Mouse (Mus musculus) liver, adult (tissue): Measurements from ENCODE around the gene Mapk10.

Experiments used
- GATA4 ChIP-seq: IDR thresholded peaks from 2 replicates; pipeline ENCODE4 v1.6.1; 2014; ENCODE audit warnings: mild to moderate bottlenecking, low read length; ENCODE audit not compliant: insufficient replicate concordance

Mapk10 gene

DNA sequence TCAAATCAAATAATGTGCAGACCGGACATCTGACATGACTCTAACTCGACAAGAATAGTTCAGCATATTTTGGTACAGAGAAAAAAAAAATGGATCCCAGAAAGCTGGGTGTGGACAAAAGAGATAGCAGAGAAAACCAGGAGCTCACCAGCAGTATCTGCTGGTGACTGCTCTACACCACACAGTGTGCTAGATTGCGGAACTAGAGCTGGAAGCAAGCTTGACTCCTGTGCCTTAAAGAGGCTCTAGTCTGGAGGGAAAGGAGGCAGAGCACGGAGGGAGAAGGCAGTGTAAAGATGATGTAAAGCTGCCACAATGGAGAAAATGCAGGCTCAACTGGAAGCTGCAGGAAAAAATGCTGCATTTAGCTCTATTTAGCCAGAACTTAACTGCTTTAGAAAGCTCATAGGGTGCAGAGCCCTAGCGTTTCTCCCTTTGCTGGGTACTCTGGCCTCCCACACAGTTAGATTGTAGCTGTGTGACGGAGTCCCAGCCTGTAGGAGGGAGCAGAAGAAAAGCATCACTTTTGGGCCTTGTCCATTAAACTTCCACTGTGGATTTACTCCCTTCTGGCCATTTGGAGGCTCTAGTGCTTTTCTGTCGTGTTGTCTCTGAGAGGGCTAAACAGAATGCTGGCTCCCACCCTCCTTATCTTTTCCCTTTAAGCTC lies 188.5 kb downstream of the Mapk10 start:
- TF ChIP-seq GATA4: no peak

DNA sequence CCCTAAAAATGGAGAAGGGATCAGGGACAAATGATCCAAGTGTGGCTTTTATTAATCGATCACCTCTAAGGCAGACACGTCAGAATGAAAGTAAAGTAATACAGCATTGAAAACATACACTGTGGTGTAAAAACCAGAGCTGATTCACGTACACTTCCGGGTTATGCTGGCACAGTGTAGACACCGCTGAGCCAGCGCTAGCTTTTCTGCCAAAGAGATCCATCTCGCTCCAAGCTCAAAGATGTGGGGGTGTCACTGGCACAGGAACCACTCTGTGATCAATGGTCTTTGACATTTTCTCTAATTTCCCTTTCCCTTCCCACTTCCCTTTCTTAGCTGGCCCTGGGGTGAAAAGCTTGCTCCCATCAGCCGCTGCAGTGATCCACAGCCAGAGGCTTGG lies 189.7 kb downstream of the Mapk10 start:
- TF ChIP-seq GATA4: no peak

DNA sequence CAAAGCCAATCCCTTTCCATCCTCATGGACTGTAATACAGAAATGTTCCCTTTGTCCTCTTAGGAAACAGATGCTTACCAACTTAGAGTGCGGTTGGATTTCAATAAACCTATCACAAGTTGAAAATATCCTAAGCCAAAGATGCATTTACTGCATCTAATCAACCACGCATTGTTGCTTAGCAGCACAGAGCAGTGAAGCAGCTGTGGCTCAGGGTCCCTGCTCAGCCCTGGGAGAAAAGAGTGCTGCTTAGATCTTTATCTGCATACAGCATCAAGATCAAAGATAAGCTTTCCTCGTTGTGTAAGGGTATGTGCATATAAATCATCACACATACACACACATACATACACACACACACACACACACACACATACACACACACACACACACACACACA lies 190.2 kb downstream of the Mapk10 start:
- no peak for TF ChIP-seq GATA4

DNA sequence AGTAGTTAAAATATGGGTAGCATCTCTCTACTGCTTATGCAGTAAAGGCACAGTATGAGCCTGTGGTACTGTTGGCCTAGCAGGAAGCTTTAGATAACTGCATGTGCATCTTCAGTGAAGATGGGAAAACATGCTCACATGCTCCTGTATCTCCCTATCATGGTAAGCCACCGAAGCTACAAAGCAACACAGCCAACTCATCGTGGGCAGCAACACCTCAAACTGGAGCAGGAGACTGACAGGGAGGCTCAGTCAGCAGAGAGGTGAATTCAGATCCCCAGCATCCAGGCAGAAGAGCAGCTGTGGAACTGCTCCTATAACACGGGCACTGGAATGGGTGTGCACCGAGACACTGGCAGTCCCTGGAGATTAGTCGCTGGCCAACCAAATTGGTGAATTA lies 191.0 kb downstream of the Mapk10 start:
- no peak for TF ChIP-seq GATA4

DNA sequence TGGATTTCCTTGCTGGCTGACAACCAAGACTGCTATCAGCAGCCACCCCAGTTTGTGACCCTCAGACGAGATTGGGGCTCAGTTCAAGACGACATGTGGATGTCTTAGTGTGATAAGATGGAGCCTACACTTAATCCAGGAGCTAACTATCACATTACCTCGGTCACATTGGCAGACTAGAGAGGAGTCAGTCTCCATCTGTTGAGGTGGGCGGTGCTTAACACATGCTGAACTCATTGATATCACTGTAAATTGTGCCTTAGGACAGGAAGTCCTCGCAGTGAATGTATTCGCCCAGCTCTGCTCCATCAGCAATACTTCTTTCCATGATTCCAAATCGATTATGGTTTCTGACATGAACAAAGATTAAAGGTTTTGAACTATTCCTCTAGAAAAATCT lies 193.5 kb downstream of the Mapk10 start:
- no peak for TF ChIP-seq GATA4

DNA sequence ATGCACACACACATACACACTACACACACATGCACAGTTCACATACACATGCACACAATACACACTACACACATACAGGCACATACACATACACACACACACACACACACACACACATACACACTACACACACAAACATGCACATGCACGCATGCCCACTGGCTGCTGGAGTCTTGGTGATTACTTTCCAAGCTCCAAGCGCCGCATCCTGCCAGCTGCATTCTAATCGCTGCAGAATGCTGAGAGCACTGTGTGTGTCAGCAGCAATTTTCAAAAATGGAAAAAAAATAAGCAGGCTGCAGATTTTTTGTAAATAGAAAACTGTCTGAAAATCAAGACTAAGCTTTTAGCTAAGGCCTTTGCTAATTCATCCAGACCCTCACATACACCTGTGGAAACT lies 196.8 kb downstream of the Mapk10 start:
- no peak for TF ChIP-seq GATA4

DNA sequence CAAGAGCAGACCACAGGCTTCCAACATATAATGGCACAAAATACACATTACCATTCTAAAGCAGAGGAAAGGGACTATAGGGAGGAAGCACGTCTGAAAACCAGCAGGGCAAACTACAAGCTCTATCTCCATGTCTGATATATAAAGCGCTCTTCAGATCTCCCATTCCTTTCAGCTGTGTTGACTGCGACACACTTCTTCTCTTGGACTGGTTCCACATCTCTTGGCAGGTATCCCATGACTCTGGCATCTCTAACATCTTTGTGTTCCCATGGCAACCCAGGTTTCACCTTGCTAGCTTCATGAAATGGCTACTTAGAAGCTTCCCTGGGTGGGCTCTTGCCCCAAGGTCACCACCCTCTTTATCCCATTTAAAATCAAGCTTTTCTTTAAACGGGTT lies 202.2 kb downstream of the Mapk10 start:
- no peak for TF ChIP-seq GATA4

DNA sequence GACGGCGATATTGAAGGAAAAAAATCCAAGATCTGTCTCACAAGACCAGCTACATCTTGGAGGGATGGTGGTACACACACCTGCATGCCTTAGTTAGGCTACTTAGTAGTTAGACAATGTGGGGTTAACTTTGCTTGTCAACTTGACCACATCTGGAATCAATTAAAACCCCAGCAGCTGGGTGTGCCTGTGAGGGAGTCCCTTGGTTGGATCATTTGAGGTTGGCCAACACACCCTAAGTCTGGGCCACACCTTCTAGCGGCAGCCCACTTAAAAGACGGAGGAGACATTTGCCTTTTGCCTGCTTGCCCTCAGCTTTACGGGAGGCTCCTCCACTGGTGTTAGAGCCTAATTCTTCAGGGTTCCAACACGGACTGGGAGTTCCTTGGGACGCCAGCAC lies 209.0 kb downstream of the Mapk10 start:
- no peak for TF ChIP-seq GATA4

DNA sequence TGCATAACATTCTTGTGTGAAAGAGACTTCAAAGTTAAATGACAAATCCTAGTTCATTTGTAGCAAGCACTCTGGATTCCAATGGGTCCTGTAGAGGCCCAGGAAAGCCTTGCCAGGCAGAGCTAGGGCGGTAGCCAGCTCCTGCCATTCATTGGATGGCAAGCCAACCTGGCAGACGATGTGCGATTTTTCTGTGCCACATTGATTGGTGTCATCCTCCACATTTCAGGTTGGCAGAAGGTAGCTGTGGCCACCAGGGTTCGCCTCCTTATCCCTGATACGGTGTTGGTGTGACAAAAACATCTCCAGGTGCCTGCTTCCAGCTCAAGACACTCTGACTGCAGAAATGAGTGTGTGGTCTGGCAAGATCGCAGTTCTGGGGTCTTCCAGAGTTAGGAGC lies 210.6 kb downstream of the Mapk10 start:
- no peak for TF ChIP-seq GATA4

DNA sequence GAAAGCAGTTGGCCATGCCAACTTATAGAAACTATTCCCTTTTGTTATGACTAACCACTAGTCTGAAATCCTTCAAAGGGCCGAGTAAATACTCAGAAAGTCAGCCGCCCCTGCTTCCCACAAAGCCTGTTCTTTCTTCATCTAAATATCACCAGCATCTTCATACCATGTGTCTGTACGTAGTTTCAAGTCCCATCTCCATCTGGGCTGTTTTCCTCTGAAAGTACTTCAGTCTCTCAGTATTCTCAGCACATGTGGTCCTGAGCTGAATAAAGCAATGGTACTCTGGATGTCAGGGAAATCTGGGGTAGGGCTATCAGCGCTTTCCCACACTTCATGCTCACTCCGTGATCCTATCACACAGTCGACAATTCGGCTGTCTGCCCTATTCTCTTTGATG lies 212.6 kb downstream of the Mapk10 start:
- TF ChIP-seq GATA4: no peak

DNA sequence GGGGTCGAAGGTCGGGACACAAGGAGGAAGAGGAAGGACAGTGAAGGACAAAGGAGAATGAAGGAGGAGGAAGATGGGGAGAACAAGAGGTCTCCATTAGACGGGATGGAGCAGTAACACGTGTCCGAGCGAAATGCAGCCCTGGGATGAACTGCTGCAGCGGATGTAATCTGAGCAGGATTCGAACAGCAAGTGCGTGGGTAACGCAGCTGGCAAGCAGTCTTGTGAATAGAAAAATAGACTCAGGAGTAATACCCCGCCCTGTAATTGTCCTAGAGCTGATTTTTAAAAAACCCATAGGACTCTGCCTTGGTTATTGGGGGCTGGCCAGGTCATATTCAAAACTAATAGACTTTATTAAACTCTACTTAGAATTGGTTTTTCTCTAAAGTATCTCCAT lies 213.2 kb downstream of the Mapk10 start:
- no peak for TF ChIP-seq GATA4

DNA sequence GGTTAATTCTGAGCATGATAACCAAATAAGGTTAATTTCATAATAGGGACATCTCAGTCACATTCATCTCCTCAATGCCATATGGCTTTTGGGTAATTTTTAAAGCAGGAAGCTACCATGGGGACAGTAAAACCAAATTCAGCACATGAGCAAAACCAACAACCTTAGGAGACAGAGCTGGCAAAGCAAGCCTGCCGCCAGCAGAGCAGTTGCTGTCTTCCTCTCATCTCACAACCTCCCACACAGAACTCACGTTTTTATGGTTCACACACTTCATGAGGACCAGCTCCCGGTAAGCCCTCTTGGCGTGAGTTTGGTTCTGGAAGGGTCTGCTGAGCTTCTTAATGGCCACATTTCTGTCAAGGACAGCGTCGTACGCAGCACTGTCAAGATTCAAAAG lies 214.8 kb downstream of the Mapk10 start:
- no peak for TF ChIP-seq GATA4

DNA sequence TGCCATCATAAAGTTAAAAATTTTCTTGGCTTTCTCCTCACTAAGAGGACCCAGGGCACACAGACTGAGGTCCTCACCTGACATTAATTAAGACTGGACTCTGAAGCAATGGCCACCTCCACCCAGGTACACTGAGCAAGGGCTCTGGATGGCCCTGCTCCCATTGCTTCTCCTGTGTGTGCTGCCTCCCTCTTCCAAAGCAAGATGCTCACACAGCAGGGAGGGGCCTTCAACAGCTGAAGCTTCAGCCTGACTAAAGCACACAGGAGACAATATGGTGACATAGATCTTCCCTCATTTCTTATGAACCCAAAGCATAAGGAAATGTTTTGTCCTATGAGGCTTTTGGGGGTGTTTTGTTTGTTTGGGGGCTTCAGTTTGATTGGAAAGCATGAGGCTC lies 215.2 kb downstream of the Mapk10 start:
- no peak for TF ChIP-seq GATA4

DNA sequence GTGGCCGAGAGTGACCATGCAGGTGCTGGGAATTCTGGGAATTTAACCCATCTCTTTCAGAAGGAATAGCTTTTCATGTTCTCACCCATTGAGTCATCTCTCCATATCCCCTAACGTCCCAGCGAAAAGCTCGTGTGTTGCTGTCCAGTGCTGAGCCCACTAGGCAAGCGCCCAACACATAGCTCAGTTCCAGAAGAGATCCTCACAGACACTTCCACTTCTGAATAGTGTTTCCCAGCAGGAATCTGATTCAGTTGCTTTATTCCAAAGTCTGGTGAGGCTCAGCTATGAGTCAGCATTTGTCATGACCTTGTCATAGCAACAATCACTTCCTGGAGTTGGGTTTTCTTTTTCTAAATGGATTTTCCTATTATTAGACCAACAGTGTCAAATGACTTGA lies 217.2 kb downstream of the Mapk10 start:
- TF ChIP-seq GATA4: no peak

DNA sequence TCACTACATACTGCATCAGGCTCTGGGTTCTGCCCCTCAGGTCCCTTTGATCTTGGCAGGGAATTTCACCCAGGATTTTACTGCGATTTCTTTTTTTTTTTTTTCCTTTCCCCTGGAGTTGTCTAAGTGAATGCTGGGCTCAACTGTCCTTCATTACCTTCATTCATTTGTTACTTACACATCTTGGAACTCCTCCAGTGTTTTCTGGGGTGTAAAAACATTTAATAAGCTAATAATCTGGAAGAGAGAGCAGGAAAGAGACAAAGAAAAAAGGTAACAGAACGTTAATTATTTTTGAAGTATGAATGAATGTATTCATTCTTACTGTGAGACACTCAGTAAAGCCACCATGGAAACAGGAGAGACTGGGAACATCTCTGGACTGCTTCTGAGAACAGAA lies 219.4 kb downstream of the Mapk10 start:
- no peak for TF ChIP-seq GATA4

DNA sequence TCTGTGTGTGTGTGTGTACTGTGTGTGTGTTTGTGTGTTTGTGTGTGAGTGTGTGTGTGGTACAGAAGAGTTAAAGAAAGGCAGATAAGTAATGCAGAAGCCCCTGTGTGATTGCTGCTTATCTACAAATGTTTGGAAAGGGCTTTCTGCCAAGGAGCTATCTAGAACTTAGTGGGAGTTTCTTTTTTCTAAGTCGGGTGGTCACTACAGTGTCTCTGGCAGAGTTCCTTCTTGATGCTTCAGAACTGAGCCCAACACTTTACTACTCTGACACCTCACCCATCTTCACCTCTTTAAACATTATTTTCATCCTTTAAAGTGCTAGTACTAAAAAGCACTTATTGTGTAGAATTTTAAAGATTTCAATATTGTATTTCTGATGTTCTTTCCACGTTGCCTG lies 232.8 kb downstream of the Mapk10 start:
- no peak for TF ChIP-seq GATA4

DNA sequence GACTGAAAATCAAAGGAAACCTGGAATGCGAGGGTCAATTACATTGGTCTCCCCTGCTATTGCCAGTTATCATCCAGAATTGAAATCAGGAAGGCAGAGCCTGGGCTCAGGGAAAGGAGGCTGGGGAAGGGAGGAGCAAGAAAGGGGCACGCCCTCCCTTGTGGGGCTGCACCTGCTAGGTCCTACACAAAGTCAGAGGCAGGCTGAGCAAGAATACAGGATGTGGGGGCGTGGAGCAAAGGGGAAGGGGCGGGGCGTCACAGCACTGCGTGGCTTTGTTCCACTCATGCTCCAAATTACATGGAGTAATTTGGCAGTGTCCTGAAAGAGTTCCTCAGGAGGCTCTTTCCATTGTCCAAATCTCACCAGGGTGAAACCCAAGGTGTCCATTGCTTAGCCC lies 234.0 kb downstream of the Mapk10 start:
- TF ChIP-seq GATA4: no peak

DNA sequence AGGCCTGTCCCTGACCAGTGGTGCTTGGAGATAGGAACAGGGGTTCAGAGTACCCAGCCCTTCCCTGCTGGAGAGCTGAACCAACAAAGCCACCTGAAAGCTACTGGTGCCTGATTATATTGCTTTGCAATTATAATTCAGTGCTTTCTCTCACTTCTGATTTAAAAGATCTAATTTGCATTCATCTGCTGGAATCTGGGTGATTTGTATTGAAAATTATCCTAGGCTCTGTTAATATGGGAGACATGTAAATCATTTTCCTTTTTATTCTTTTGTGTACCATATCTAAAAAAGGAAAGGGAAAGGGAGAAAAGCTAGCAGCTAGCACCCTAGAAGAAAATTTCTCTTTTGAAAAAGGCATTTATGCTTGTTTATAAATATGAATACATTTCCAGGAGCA lies 234.6 kb downstream of the Mapk10 start:
- TF ChIP-seq GATA4: no peak

DNA sequence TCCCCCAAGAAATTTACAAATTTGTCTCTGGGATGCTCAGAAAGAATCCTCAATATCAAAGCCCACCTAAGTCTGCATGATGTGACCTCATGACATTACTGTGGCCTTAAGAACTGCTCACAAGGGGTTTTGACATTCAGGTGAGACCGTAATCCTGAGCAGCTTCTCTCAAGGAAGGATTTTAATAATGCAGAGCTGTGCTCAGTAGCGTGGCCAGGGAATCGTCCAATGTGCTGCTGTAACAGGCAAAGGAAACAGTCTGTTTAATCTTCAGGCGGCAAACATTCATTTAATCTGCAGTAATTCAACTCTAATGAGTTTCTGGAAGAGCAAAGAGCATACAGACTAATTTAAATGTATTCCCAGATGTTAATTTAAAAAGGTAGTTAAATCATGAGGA lies 236.7 kb downstream of the Mapk10 start:
- TF ChIP-seq GATA4: no peak

DNA sequence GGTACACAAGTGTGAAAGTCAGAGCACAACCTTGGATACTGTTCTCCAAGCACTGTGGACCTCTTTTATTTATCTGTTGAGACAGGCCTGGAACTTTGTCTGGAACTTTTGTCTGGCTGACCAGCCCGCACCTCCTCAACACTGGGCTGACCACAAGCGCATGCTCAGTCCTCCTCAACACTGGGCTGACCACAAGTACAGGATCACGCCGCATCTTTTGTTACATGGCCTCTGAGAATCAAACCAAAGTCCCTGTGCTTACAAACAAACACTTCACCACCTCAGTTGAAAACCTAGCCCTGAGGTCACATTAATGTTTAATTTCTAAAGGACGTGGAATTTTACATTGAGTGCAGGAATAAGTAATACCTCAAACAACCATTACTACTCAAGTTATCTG lies 246.7 kb downstream of the Mapk10 start:
- no peak for TF ChIP-seq GATA4
